8 mouse cellular contexts compared by ENCODE assay signal in the genomic region with DNA sequence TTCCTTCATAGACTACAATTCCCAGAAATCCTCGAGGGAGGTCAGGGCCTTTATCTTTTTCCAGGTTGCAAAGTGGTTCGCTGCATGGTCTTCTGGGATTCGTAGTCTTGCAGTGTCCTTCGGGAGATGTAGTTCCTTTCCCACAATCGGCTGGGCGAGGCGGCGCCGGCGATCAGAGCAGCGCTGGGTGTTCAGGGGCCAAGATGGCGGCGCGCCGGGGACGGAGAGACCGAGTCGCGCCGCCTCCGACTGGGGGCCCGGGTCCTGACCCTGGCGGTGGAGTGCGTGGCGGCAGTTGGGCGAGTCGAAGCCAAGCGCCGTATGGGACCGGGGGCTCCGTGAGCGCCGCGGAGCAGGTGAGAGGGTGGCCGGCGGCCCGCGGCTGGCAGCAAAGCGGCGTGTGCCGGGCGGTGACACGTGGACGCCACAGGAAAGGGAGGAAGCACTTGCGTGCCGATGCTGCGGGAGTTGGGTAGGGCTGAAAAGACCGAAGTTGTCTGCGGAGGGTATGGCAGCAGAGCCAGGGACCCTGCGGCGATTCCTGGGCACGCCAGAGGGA. TPM values are rescaled to one million over a fixed set of nuclear protein-coding genes. Genes with fewer than 3 reads are reported as not detected.
A peak's percentile ranks its signal among the peaks of the same experiment; 100 is the strongest.
DNase-seq lines count a peak whose midpoint lies in the region; ATAC-seq lines count a peak whose summit lies in the region.

No protein-coding gene starts in this region.

- H3K4me1 ChIP-seq in intestine, embryonic 14.5 days (replicated peaks; ENCODE audit: control insufficient read depth, insufficient read depth, low read length) = peaks cover 8% of the 10 kb centered on the region

- intact Hi-C loops in left cerebral cortex, postnatal 14 days (cut with DNase I) = no loop called here

- peaks cover 3% of the 10 kb centered on the region for H3K36me3 ChIP-seq in intestine, embryonic 14.5 days (ENCODE audit: control insufficient read depth, insufficient read depth, low read length)

- H3K27ac ChIP-seq in intestine, embryonic 14.5 days (ENCODE audit: low read depth) = peak overlapping the region; percentile 95

- H3K9me3 ChIP-seq in intestine, embryonic 14.5 days (ENCODE audit: control insufficient read depth, low read length) = no peaks in the 10 kb centered on the region

- DNase-seq in adrenal gland, adult 18-20 months (ENCODE audit: low spot score in 2 of 2) = peak; percentile 81 to 83
- DNase-seq in embryo, embryonic 11 days = peak; percentile 96
- peak; percentile 94 for DNase-seq in gastrocnemius, postnatal 25 days
- DNase-seq in intestine, embryonic 14.5 days (ENCODE audit: low spot score) = peak; percentile 92
- peak; percentile 92 to 97 for DNase-seq in left cerebral cortex, postnatal 14 days (ENCODE audit: low spot score in 2 of 2)
- peak; percentile 95 for DNase-seq in mesoderm, embryonic 11.5 days (ENCODE audit: low read depth, low spot score)
- DNase-seq in right cerebral cortex, postnatal 36 days (ENCODE audit: low spot score in 2 of 2) = peak; percentile 90 to 95
- DNase-seq in yolk sac, embryonic 10.5 days (ENCODE audit: low spot score) = peak; percentile 95

- H3K4me2 ChIP-seq in intestine, embryonic 14.5 days (ENCODE audit: low read length) = peak overlapping the region; percentile 84

- H3K9ac ChIP-seq in intestine, embryonic 14.5 days (ENCODE audit: low read length) = peak overlapping the region; percentile 70

- under 1% methylated on average over 52 of the region's 52 CpGs for WGBS in intestine, embryonic 14.5 days

- H3K4me3 ChIP-seq in intestine, embryonic 14.5 days (ENCODE audit: low read depth, low read length) = peak overlapping the region; percentile 88

- ATAC-seq in intestine, embryonic 14.5 days (replicated peaks; ENCODE audit: low FRiP score, low TSS enrichment, low read depth) = peak; percentile 93

- no peaks in the 10 kb centered on the region for H3K27me3 ChIP-seq in intestine, embryonic 14.5 days (replicated peaks; ENCODE audit: control insufficient read depth, insufficient read depth, low read length)

RNA-seq across cellular contexts. Expression of gene Ldb1, which starts 11.5 kb away (rescaled TPM):
- total RNA-seq in adrenal gland, adult 18-20 months (2021) = 10 to 100 TPM; 53.0 to 59.4 TPM
- 10 to 100 TPM; 15.5 to 16.5 TPM for total RNA-seq in gastrocnemius, postnatal 25 days (2021)
- polyA plus RNA-seq in intestine, embryonic 14.5 days (2014; fragmentation: Nextera tagmentation; extraction: Ambion mirVana) = 65.6 and 74.6 TPM in 2 replicates
- 100 to 1,000 TPM in 1 of 2 experiments, 10 to 100 TPM in 1; 89.7 to 101 TPM for total RNA-seq in left cerebral cortex, postnatal 14 days (2021)

RNA-seq across cellular contexts. Expression of gene Pprc1, which starts 11.8 kb away (rescaled TPM):
- total RNA-seq in adrenal gland, adult 18-20 months (2021) = 10 to 100 TPM; 39.8 to 40.9 TPM
- total RNA-seq in gastrocnemius, postnatal 25 days (2021) = 10 to 100 TPM; 12.5 to 13.7 TPM
- 48.8 and 51.0 TPM in 2 replicates for polyA plus RNA-seq in intestine, embryonic 14.5 days (2014; fragmentation: Nextera tagmentation; extraction: Ambion mirVana)
- 10 to 100 TPM; 26.6 to 28.5 TPM for total RNA-seq in left cerebral cortex, postnatal 14 days (2021)

RNA-seq across cellular contexts. Expression of gene Nolc1, which starts 19.2 kb away (rescaled TPM):
- 10 to 100 TPM; 52.2 to 61.8 TPM for total RNA-seq in adrenal gland, adult 18-20 months (2021)
- total RNA-seq in gastrocnemius, postnatal 25 days (2021) = 10 to 100 TPM; 15.0 to 19.7 TPM
- polyA plus RNA-seq in intestine, embryonic 14.5 days (2014; fragmentation: Nextera tagmentation; extraction: Ambion mirVana) = 109 and 110 TPM in 2 replicates
- total RNA-seq in left cerebral cortex, postnatal 14 days (2021) = 10 to 100 TPM; 37.6 to 38.8 TPM

RNA-seq across cellular contexts. Expression of gene Hps6, which starts 53.2 kb away (rescaled TPM):
- total RNA-seq in adrenal gland, adult 18-20 months (2021) = 10 to 100 TPM in 1 of 2 experiments, 1 to 10 TPM in 1; 9.8 to 15.1 TPM
- total RNA-seq in gastrocnemius, postnatal 25 days (2021) = 1 to 10 TPM; 2.7 to 3.9 TPM
- polyA plus RNA-seq in intestine, embryonic 14.5 days (2014; fragmentation: Nextera tagmentation; extraction: Ambion mirVana) = 4.7 and 5.2 TPM in 2 replicates
- total RNA-seq in left cerebral cortex, postnatal 14 days (2021) = 1 to 10 TPM; 3.8 to 4.6 TPM

RNA-seq across cellular contexts. Expression of gene Armh3, which starts 58.2 kb away (rescaled TPM):
- total RNA-seq in adrenal gland, adult 18-20 months (2021) = 10 to 100 TPM; 12.0 to 12.3 TPM
- total RNA-seq in gastrocnemius, postnatal 25 days (2021) = 10 to 100 TPM; 10.2 TPM
- 15.0 and 16.6 TPM in 2 replicates for polyA plus RNA-seq in intestine, embryonic 14.5 days (2014; fragmentation: Nextera tagmentation; extraction: Ambion mirVana)
- total RNA-seq in left cerebral cortex, postnatal 14 days (2021) = 10 to 100 TPM; 20.8 to 21.9 TPM

Comparison
In these comparisons a context has a peak if more than half of its experiments do, and no peak if none do; other contexts are left out.
1. Peak in every context shown above with its lines: DNase-seq, ATAC-seq, H3K4me3 ChIP-seq and H3K27ac ChIP-seq.